Mouse (Mus musculus) R1 (cell line): Measurements from ENCODE around the gene Mpc1.
"Not testable (repeated sequence)": the region's sequence is repeated elsewhere in the genome, so short reads cannot be mapped to it uniquely, and the experiment has no call there.

Source experiments
- DNase-seq: peaks from one replicate; pipeline ENCODE4 v3.0.0-alpha.2; 2018; ENCODE audit warnings: low read depth, low spot score

Gene Mpc1

GRCm38 (mm10) chr17:8278356-8278755, 4.3 kb upstream of the Mpc1 start:
- DNase-seq, result no peak

DNA sequence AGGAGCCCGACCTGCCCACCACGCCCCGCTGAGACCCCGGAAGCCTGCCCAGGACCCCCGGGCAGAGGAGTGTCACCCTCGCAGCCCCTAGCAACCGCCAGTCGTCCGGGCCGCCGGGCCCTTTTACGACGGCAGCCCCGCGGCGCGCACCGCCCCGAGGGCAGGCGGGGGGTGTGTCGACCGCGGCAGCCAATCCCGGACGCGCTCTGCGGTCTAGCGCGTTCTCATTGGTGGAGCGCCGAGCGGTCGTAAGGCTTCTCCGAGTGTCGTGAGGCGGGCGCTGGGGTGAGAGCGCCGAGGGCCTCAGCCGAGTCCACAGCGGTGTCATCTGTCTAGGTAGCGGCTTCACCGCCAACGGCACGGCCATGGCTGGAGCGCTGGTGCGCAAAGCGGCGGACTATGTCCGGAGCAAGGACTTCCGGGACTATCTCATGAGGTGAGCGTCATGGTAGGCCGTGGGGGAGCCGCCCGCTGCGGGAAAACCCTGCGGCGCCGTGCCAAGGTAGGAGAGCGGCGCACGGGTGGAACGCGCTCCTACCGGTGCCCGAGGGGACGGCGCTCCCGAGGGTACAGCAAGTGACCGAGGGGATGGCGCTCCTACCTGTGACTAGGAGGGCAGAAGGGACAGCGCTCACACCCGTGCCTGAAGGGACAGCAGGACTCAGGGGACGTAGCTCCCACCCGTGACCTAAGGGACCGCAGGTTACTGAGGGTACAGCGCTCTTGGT, 986 bp downstream of the Mpc1 start:
- peak; percentile 95 for DNase-seq

DNA sequence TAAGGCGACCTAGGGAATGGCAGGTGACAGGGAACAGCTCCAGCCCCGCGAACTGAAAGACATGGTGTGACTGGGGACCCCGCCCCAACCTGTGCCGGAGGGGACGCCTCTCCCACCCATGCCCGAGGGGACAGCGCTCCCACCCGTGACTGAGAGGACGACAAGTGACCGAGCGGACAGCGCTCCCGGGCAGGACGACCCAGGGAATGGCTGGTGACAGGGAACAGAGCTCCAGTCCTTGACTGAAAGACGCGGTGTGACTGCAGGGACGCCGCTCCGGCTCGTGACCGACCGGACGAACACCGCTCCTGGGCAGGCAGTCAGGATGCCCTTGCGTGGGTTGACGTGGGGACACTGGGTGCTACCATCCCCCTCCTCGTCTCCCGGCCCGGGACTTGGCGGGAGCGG, 1.6 kb downstream of the Mpc1 start:
- no peak for DNase-seq

GRCm38 (mm10) chr17:8285056-8285455, 2.4 kb downstream of the Mpc1 start:
- peak; percentile 10 for DNase-seq

DNA sequence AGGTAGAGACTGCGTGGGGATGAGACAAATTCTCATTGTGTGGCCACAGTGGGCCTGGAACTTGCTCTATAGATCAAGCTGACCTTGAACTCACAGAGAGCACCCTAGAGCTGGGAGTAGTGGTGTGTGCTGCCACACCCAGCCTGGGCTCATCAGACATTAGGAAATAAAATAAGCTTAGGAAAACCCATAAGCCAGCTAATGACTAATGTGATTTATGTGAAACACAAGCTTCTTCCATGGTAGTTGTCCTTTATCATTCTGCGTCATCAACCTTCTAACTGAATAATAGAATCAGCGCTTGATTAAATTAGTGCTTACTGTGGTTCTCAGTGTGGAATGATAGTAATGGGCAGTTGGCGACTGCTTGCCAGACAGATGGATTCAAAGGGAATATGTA, 4.3 kb downstream of the Mpc1 start:
- DNase-seq, result peak; percentile 27

- no peak for DNase-seq
Observed at GRCm38 (mm10) chr17:8289993-8290679, 7.4 kb downstream of the Mpc1 start.

DNA sequence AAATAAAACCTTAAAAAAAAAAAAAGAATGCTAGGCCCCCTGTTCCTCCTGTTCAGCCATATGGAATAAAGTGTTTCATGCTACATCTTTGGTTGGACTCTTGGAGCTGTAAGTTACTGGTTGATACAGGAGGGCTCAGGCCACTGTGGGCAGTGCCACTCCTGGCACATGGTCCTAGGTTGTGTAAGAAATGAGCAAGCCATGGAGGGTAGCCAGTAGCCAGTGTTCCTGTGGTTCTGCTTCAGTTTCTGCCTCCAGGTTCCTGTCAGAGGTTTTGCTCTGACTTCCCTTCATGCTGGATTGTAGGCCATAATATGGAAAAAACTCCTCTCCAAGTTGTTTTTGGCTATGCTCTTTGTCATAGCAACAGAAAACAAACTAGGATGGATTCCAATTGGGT, 8.0 kb downstream of the Mpc1 start:
- no peak for DNase-seq

- DNase-seq, result no peak
Observed at GRCm38 (mm10) chr17:8295825-8296224, 13.1 kb downstream of the Mpc1 start.

GRCm38 (mm10) chr17:8296313-8296844, 13.7 kb downstream of the Mpc1 start:
- no peak for DNase-seq

- DNase-seq, result no peak
Observed at GRCm38 (mm10) chr17:8297746-8298145, 15.0 kb downstream of the Mpc1 start.

DNA sequence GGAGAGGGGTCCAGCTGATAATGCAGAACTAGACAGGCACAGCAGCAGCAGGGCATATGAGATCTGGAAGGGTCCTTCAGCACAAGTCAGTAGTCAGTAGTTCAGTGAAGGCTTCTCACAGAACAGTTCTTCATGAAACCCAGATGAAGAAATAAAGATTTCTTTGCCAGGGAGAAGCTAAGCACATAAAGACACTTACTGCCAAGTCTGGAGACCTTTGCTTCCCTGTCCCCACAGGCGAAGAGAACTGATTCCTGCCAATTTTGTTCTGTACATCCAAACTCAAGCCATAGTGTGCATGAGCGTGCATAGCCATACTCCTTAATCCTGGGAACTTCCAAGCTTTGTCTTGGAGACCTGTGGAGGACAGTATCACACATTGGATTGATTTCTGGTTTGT, 15.6 kb downstream of the Mpc1 start:
- no peak for DNase-seq

DNA sequence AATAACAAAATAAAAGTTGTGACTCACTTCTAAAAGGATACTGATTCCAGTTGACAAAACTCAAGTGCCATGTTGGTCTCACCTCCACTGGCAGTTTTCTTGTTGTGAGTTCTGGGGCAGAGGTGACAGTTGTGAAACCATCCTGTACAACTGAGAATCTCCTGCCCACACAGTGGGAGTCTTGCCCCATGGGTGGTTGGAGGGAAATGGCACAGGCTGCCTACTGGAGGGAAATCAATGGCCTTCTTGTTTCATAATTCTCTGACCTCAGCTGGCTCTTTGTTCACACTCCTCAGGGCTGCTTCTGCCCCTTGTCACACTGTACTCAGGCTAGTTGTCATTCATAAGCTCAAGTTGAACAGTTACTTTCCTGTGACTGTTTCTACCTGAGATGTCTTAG, 16.8 kb downstream of the Mpc1 start:
- DNase-seq, result no peak

DNA sequence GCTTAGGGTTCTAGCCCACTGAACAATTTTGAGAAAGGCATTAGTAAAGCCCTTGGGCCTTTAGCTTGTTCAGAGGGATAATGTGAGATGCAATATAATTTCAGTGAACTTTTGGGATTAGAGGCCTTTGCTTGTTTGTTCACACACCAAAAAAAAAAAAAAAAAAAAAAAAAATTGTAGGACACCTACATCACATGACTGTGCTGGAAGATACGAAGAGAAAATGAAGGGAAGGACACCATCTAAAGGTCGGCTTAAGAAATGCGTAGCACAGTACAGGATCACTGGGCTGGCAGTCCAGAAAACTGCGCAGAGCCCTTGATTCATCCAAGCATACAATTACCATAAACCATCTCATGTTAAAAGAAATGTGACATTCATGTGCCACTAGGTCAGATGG, 18.8 kb downstream of the Mpc1 start:
- peak; percentile 19 for DNase-seq

- DNase-seq, result no peak
Observed at GRCm38 (mm10) chr17:8302772-8303438, 20.2 kb downstream of the Mpc1 start.

DNA sequence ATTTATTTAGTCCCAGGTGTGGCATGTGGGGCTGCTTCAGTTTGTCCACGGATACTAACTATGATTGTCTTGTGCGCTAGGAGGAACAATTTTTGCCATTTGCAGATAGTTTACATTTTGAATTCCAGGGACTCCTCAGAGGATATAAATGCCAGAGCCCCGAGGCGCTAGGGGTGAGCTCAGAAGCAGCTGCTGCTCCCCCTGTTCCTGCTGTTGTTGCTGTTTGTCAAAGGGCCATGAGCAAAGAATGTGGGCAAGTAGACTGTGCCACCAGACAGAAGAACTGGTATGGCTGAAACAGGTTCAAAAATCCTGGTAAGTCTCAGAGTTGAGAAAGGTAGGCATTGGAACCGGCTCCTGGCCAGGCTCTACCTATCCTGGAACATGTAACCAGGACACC, 21.0 kb downstream of the Mpc1 start:
- DNase-seq, result no peak

GRCm38 (mm10) chr17:8305801-8306200, 23.1 kb downstream of the Mpc1 start:
- peak; percentile 59 for DNase-seq

- peak; percentile 95 for DNase-seq
Observed at GRCm38 (mm10) chr17:8310838-8311614, 28.3 kb downstream of the Mpc1 start, which contains the start of gene Sft2d1. Gene Sft2d1, plus strand, starts transcription at chr17:8311102.

DNA sequence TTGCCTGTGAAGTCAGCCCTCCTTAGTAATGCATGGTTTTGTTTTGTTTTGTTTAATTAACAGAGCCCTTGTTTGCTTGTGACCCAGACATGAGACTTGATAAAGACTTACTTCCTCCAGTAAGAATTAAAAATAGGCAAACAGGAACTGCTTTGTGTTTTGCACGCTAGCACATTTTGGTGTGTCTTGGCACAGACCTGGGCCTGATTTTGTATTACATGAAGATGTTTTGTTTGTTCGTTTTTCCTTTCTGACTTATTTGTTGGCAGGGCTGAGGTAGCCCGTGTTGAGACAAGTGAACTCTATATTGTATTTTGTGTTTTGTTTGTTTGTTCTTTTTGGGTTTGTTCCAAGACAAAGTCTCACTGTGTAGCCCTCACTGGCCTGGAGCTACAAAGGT, 29.0 kb downstream of the Mpc1 start:
- no peak for DNase-seq

- no peak for DNase-seq
Observed at GRCm38 (mm10) chr17:8313976-8314375, 31.3 kb downstream of the Mpc1 start.

GRCm38 (mm10) chr17:8316251-8316650, 33.5 kb downstream of the Mpc1 start:
- DNase-seq, result peak; percentile 62

DNA sequence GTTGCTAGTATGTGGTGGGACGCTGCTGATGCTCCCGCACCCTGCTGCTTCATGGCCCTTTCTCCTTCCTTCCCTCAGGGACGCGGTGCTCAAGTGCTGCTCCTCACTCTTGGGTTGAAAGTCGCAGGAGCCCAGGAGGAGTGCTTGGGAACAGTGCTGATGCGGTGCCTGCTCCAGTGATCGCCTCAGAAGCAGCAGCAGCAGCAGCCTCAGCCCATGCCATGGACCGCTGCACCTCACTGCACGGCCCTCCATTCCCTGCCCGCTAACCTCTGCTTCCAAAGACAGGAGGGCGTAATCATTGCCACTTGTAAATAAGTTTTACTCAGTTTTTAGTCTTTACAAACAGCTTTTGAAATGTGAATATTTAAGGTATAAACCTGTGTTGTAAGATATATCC, 44.2 kb downstream of the Mpc1 start:
- not testable (repeated sequence) for DNase-seq
